Mouse (Mus musculus): ENCODE results near the gene Tmem117. TPM values are rescaled to one million over a fixed set of nuclear protein-coding genes. Genes with fewer than 3 reads are reported as not detected.
A peak's percentile ranks its signal among the peaks of the same experiment; 100 is the strongest.

The Tmem117 gene
- polyA plus RNA-seq, 1 experiment from 2014 or later: 0.94 TPM

DNA sequence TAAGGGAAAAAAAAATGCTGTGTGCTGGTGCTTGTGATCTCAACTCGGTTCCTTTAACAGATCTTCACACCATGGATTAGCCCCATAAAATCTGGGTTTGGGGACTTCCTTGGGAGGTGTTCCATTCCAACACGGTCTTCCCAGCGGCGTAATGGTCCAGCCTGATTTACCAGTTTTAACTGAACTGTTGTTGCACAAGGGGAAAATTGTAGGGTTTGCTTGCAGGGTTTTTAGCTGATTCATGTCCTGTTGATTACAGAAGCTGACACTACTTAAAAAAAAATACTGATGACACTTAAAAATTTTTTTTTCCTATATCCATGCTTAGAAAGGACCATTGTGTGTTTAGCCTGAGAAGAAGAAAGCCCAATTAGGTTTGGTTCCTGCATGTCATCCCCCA lies 37.7 kb upstream of the Tmem117 start:
- Histone ChIP-seq H3K9me3 (replicated peaks; ENCODE audit: control insufficient read depth, low read length) (no peaks in the 10 kb centered on the region), H3K4me1 (ENCODE audit: control insufficient read depth, insufficient read depth, low read length) (no peaks in the 10 kb centered on the region), H3K4me2 (no peak overlapping the region), H3K4me3 (ENCODE audit: low read depth, low read length) (no peak overlapping the region), H3K9ac (ENCODE audit: low read depth, low read length) (no peak overlapping the region), H3K27ac (ENCODE audit: low read depth, low read length) (no peak overlapping the region), H3K27me3 (ENCODE audit: control insufficient read depth, insufficient read depth, low read length) (no peaks in the 10 kb centered on the region), H3K36me3 (ENCODE audit: control insufficient read depth, insufficient read depth, low read length) (no peaks in the 10 kb centered on the region)
- WGBS (ENCODE audit: insufficient replicate concordance): 83% methylated on average over 4 of the region's 4 CpGs
- no peak for ATAC-seq (replicated peaks; ENCODE audit: insufficient number of reproducible peaks, low FRiP score, low TSS enrichment)

DNA sequence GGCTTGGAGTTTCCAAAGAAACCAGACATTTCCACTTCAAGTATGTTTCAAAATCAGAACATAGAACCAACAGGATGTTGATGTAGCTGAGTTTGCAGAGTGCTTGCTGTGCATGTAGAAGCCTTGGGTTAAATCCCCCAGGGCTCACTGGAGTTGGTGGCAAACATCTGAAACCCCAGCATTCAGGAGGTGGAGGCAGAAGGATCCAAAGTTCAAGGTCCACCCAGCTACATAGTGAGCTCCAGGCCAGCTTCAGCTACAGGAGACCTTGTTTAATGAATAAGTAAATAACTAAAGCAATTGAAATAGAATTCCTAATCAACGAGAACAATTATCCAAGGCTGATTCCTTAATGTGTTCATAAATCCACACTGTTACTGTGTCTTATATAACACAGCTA lies 35.4 kb upstream of the Tmem117 start:
- H3K4me3 ChIP-seq (ENCODE audit: low read depth, low read length): no peak overlapping the region
- WGBS (ENCODE audit: insufficient replicate concordance): 81% methylated on average over 1 of the region's 1 CpGs
- no peak overlapping the region for H3K9ac ChIP-seq (ENCODE audit: low read depth, low read length)
- no peaks in the 10 kb centered on the region for H3K27me3 ChIP-seq (ENCODE audit: control insufficient read depth, insufficient read depth, low read length)
- H3K4me2 ChIP-seq: no peak overlapping the region
- no peaks in the 10 kb centered on the region for H3K9me3 ChIP-seq (replicated peaks; ENCODE audit: control insufficient read depth, low read length)
- H3K36me3 ChIP-seq (ENCODE audit: control insufficient read depth, insufficient read depth, low read length): no peaks in the 10 kb centered on the region
- ATAC-seq (replicated peaks; ENCODE audit: insufficient number of reproducible peaks, low FRiP score, low TSS enrichment): no peak
- no peak overlapping the region for H3K27ac ChIP-seq (ENCODE audit: low read depth, low read length)
- H3K4me1 ChIP-seq (ENCODE audit: control insufficient read depth, insufficient read depth, low read length): no peaks in the 10 kb centered on the region

DNA sequence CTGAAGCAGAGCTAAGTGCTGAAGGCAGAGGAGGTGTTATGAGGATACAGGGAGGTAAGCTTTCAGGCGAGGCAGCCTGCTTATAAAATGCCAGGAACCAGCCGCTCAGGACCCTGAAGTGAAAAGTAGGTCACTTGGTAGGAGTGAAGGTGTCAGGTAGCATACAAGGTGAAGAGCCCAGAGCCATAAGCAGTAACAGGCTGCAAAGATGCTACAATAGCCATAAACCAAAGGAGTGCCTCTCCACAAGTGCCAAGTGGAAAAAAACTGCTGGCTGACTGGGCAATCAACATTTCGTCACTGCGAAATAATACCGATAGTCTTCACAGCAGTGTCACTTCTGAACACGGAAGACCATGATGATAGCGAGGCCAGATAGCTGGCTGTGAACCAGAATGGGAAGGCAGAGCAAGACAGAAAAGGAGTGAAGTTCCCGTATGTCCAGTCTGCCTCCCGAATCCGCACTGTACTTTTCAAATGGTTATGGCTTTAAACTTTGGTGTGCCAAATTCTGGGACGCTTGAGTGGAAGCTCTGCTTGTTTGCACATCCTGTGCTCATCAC lies 28.8 kb upstream of the Tmem117 start:
- Histone ChIP-seq H3K36me3 (ENCODE audit: control insufficient read depth, insufficient read depth, low read length) (no peaks in the 10 kb centered on the region), H3K9me3 (replicated peaks; ENCODE audit: control insufficient read depth, low read length) (no peaks in the 10 kb centered on the region), H3K27ac (ENCODE audit: low read depth, low read length) (no peak overlapping the region), H3K9ac (ENCODE audit: low read depth, low read length) (no peak overlapping the region), H3K27me3 (ENCODE audit: control insufficient read depth, insufficient read depth, low read length) (no peaks in the 10 kb centered on the region), H3K4me1 (ENCODE audit: control insufficient read depth, insufficient read depth, low read length) (0 out of 2 replicates have a peak, but pooled peaks cover 2% of the 10 kb centered on the region), H3K4me2 (no peak overlapping the region), H3K4me3 (ENCODE audit: low read depth, low read length) (no peak overlapping the region)
- ATAC-seq (replicated peaks; ENCODE audit: insufficient number of reproducible peaks, low FRiP score, low TSS enrichment): no peak
- WGBS (ENCODE audit: insufficient replicate concordance): 62% methylated on average over 11 of the region's 11 CpGs

DNA sequence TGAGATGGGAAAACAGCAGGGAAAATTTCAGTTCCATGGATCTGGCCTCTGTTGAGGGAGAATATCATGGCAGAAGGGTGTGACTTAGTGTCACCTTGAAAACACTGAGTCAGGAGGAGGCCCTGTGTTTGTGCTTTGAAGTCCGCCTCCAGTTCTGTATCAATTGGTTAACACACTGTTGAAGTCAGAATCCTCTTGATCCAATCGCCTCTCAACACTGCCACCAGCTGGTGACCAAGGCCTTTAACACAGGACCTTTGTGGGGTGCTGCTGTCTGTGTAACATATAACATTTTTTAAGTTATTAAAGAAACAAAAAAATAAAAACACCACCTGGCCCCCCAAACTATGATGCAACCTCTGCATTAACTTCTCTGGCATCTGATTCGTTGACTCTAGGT lies 27.7 kb upstream of the Tmem117 start:
- H3K9me3 ChIP-seq (replicated peaks; ENCODE audit: control insufficient read depth, low read length): no peaks in the 10 kb centered on the region
- no peak overlapping the region for H3K9ac ChIP-seq (ENCODE audit: low read depth, low read length)
- H3K4me2 ChIP-seq: no peak overlapping the region
- H3K4me1 ChIP-seq (ENCODE audit: control insufficient read depth, insufficient read depth, low read length): 0 out of 2 replicates have a peak, but pooled peaks cover 2% of the 10 kb centered on the region
- ATAC-seq (replicated peaks; ENCODE audit: insufficient number of reproducible peaks, low FRiP score, low TSS enrichment): no peak
- H3K27ac ChIP-seq (ENCODE audit: low read depth, low read length): no peak overlapping the region
- no peaks in the 10 kb centered on the region for H3K27me3 ChIP-seq (ENCODE audit: control insufficient read depth, insufficient read depth, low read length)
- no peak overlapping the region for H3K4me3 ChIP-seq (ENCODE audit: low read depth, low read length)
- WGBS (ENCODE audit: insufficient replicate concordance): 19% methylated on average over 3 of the region's 3 CpGs
- no peaks in the 10 kb centered on the region for H3K36me3 ChIP-seq (ENCODE audit: control insufficient read depth, insufficient read depth, low read length)

GRCm38 (mm10) chr15:94602441-94602840 lies 26.6 kb upstream of the Tmem117 start:
- H3K4me1 ChIP-seq (ENCODE audit: control insufficient read depth, insufficient read depth, low read length): 0 out of 2 replicates have a peak, but pooled peaks cover 2% of the 10 kb centered on the region
- H3K4me3 ChIP-seq (ENCODE audit: low read depth, low read length): no peak overlapping the region
- H3K27ac ChIP-seq (ENCODE audit: low read depth, low read length): no peak overlapping the region
- no peaks in the 10 kb centered on the region for H3K36me3 ChIP-seq (ENCODE audit: control insufficient read depth, insufficient read depth, low read length)
- no peak for ATAC-seq (replicated peaks; ENCODE audit: insufficient number of reproducible peaks, low FRiP score, low TSS enrichment)
- 67% methylated on average over 3 of the region's 3 CpGs for WGBS (ENCODE audit: insufficient replicate concordance)
- no peaks in the 10 kb centered on the region for H3K9me3 ChIP-seq (replicated peaks; ENCODE audit: control insufficient read depth, low read length)
- H3K4me2 ChIP-seq: no peak overlapping the region
- no peaks in the 10 kb centered on the region for H3K27me3 ChIP-seq (ENCODE audit: control insufficient read depth, insufficient read depth, low read length)
- no peak overlapping the region for H3K9ac ChIP-seq (ENCODE audit: low read depth, low read length)

- WGBS (ENCODE audit: insufficient replicate concordance): 85% methylated on average over 8 of the region's 8 CpGs
- no peak for ATAC-seq (replicated peaks; ENCODE audit: insufficient number of reproducible peaks, low FRiP score, low TSS enrichment)
- Histone ChIP-seq H3K4me3 (ENCODE audit: low read depth, low read length) (no peak overlapping the region), H3K9ac (ENCODE audit: low read depth, low read length) (no peak overlapping the region), H3K27me3 (ENCODE audit: control insufficient read depth, insufficient read depth, low read length) (no peaks in the 10 kb centered on the region), H3K9me3 (replicated peaks; ENCODE audit: control insufficient read depth, low read length) (no peaks in the 10 kb centered on the region), H3K27ac (ENCODE audit: low read depth, low read length) (no peak overlapping the region), H3K36me3 (ENCODE audit: control insufficient read depth, insufficient read depth, low read length) (no peaks in the 10 kb centered on the region), H3K4me2 (no peak overlapping the region), H3K4me1 (ENCODE audit: control insufficient read depth, insufficient read depth, low read length) (no peaks in the 10 kb centered on the region)
Observed at GRCm38 (mm10) chr15:94607768-94608167, 21.3 kb upstream of the Tmem117 start.

DNA sequence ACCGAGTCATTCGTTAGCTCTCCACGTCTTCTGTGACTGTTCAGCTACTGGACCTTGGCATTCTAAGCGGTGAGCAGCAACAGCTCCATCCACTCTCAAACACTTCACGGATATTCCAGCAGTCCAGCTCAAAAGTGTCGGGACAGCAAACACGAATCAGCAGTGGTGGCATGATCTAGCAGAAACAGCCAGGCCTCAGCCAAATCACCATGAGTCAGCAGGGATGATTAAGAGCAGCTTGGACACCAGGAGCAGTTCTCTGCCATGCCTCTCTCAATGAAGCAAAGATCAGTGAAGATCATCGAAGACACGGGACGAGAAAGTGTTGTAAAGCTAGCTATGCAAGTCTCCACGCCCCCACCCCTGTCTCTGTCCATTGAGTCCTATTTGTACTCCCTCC lies 13.0 kb upstream of the Tmem117 start:
- Histone ChIP-seq H3K27me3 (ENCODE audit: control insufficient read depth, insufficient read depth, low read length) (no peaks in the 10 kb centered on the region), H3K4me3 (ENCODE audit: low read depth, low read length) (no peak overlapping the region), H3K27ac (ENCODE audit: low read depth, low read length) (no peak overlapping the region), H3K9me3 (replicated peaks; ENCODE audit: control insufficient read depth, low read length) (no peaks in the 10 kb centered on the region), H3K4me2 (no peak overlapping the region), H3K9ac (ENCODE audit: low read depth, low read length) (no peak overlapping the region), H3K36me3 (ENCODE audit: control insufficient read depth, insufficient read depth, low read length) (no peaks in the 10 kb centered on the region), H3K4me1 (ENCODE audit: control insufficient read depth, insufficient read depth, low read length) (no peaks in the 10 kb centered on the region)
- whole genome bisulfite sequencing (ENCODE audit: insufficient replicate concordance): 88% methylated on average over 11 of the region's 11 CpGs
- ATAC-seq (replicated peaks; ENCODE audit: insufficient number of reproducible peaks, low FRiP score, low TSS enrichment): no peak

DNA sequence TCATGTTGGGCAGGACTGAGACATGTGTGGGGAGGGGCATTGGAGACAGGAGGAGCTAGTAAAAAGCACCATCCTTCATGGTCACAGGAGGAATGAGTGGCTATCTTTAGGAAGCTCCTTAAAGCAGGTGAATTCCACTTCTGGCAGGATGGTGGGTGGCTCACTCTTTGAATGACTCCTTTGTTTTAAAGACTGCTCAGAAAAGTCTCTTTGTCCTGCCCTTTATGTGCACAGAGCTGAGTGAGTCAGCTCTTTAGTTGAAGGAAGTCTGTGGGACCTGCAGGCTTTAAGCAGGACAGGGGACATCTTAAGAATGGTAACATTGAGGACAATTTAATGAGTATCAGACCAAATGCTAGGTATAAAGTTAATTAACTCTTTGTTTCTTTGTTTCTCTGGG lies 8.1 kb upstream of the Tmem117 start:
- H3K27ac ChIP-seq (ENCODE audit: low read depth, low read length): no peak overlapping the region
- H3K9me3 ChIP-seq (replicated peaks; ENCODE audit: control insufficient read depth, low read length): no peaks in the 10 kb centered on the region
- no peaks in the 10 kb centered on the region for H3K36me3 ChIP-seq (ENCODE audit: control insufficient read depth, insufficient read depth, low read length)
- no peak overlapping the region for H3K4me2 ChIP-seq
- ATAC-seq (replicated peaks; ENCODE audit: insufficient number of reproducible peaks, low FRiP score, low TSS enrichment): no peak
- H3K9ac ChIP-seq (ENCODE audit: low read depth, low read length): no peak overlapping the region
- no peaks in the 10 kb centered on the region for H3K4me1 ChIP-seq (ENCODE audit: control insufficient read depth, insufficient read depth, low read length)
- H3K4me3 ChIP-seq (ENCODE audit: low read depth, low read length): no peak overlapping the region
- H3K27me3 ChIP-seq (ENCODE audit: control insufficient read depth, insufficient read depth, low read length): no peaks in the 10 kb centered on the region

- Histone ChIP-seq H3K4me3 (ENCODE audit: low read depth, low read length) (peak overlapping the region; percentile 67), H3K4me2 (peak overlapping the region; percentile 98), H3K9me3 (replicated peaks; ENCODE audit: control insufficient read depth, low read length) (no peaks in the 10 kb centered on the region), H3K9ac (ENCODE audit: low read depth, low read length) (peak overlapping the region; percentile 72), H3K36me3 (ENCODE audit: control insufficient read depth, insufficient read depth, low read length) (no peaks in the 10 kb centered on the region), H3K27me3 (ENCODE audit: control insufficient read depth, insufficient read depth, low read length) (peaks cover 21% of the 10 kb centered on the region), H3K27ac (ENCODE audit: low read depth, low read length) (no peak overlapping the region), H3K4me1 (ENCODE audit: control insufficient read depth, insufficient read depth, low read length) (no peaks in the 10 kb centered on the region)
- no peak for ATAC-seq (replicated peaks; ENCODE audit: insufficient number of reproducible peaks, low FRiP score, low TSS enrichment)
- 52% methylated on average over 2 of the region's 2 CpGs for WGBS (ENCODE audit: insufficient replicate concordance)
Observed at GRCm38 (mm10) chr15:94628463-94628829, 586 bp upstream of the Tmem117 start.
